Mouse (Mus musculus) cerebellum, adult 11-12 months (tissue): ENCODE data around the gene Whamm.
A peak's percentile ranks its signal among the peaks of the same experiment; 100 is the strongest.

Experiments used
- DNase-seq: peaks from one replicate; pipeline ENCODE4 v3.0.0; 2022

Gene Whamm

GRCm38 (mm10) chr7:81564766-81565165 is 6.3 kb upstream of the Whamm start:
- no peak for DNase-seq

GRCm38 (mm10) chr7:81565381-81566055 is 5.5 kb upstream of the Whamm start:
- peak; percentile 24 for DNase-seq

- no peak for DNase-seq
Measured at GRCm38 (mm10) chr7:81566332-81566731, 4.7 kb upstream of the Whamm start.

DNA sequence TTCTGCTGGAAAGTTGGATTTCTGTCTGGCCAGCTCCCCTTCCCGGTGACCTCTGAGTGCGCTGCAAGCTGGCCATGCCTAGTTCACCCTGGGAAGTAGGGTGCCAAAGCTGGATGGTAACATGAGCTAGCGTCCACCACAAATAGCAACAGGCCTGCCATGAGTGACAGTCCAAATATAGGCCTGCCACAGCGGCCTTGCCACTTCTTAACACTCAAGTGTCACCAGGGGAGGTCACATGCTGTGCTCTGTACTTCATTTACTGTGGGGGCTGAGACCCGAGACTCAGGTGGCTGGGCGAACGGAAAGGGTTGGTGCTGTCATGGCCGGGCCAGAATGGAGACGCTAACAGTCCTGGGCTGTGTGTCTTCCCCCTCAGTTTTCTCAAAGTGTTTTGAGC is 4.2 kb upstream of the Whamm start, which contains the start of gene Fsd2:
Gene Fsd2, minus strand, starts transcription at position 53 of the 400 bp plus-strand sequence.
- DNase-seq = no peak

DNA sequence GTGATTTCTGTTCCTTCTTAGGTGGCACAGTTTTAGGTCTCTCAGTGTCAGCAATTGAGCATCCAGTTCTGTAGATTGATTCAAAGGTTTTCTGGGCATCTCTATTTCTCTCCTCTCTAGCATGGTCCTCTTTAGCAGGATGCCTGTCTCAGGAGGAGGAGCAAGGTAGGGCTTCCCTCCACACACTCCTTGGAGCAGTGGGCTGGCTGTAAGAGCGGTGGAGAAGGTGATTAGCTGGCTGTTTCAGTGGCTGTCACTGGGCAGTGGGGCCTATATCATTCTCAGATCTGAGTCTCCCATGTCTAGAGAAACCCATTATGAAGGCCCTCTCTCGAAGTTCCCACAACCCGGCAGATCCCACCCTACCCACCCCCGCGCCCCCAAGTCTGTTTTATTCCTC is 3.7 kb upstream of the Whamm start:
- no peak for DNase-seq

DNA sequence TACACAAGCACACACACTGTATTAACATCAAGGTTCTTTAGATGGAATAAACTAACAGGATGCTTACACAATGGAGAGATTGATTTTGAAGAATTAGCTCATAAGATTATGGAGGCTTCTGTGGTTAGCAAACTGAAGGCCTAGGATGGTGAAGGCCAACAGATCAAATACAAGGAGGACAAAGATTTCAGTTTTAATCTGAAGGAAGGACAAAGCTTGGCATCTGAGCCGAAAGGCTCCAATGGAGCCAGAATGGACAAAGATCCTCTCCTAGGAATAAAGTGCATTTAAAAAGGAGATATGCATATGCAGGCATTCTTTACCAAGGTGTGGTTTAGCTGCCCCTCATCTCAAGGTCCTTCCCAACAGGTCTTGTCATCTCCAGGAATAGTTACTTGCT is 1.2 kb upstream of the Whamm start:
- no peak for DNase-seq

- DNase-seq = no peak
Measured at GRCm38 (mm10) chr7:81570271-81570670, 795 bp upstream of the Whamm start.

- DNase-seq = no peak
Measured at GRCm38 (mm10) chr7:81570752-81571107, 336 bp upstream of the Whamm start.

DNA sequence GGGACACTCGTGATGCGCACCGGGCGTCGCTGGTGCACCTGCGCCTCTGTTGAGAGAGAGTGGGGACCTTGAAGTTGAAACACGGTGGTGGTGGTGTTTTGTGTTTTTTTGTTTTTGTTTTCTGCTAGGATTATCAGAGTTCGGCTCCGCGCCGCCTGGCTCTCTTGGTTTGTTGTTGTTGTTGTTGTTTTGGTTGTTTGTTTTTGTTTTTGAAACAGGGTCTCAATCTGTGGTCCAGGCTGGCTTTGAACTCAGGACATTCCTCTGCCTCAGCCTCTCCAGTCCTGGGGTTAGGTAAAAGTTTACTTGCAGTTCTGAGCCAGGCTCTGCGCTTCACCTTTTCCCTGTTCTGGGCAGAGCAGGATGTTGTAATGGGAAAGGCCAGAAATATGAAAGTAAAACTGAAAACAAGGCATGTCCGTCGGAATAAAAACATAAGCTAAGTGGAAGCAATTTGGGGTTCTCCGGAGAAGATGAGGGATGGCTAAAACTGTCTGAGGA is 925 bp downstream of the Whamm start:
- no peak for DNase-seq

DNA sequence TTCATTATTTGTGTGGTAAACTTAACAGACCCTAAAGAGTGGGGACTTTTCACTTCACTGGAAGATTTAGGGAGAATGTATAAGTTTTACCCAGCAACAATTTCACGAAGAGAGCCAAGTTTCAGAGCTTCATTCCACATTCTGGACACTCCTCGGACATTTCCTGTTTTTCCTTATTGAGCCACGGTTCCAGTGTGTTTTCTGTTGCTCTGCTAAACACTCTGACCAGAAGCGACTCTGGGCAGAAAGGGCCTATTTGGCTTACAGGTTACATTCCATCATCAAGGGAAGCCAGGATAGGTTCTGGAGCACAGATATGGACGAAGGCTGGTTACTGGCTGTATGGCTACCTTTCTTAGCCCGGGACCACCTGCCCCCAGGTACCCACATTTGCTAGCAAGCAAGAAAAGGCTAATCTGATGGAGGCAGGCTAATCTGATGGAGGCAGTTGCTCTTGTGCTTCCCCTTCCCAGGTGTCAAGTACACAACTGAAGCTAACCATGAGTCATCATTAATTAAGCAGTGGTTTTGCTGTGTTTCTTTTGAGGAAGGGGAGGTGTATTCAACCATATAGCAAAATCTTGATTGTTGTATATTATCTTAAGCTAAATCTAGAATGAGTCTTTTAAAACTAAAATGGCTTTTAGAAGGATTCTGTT is 1.7 kb downstream of the Whamm start:
- DNase-seq = no peak

DNA sequence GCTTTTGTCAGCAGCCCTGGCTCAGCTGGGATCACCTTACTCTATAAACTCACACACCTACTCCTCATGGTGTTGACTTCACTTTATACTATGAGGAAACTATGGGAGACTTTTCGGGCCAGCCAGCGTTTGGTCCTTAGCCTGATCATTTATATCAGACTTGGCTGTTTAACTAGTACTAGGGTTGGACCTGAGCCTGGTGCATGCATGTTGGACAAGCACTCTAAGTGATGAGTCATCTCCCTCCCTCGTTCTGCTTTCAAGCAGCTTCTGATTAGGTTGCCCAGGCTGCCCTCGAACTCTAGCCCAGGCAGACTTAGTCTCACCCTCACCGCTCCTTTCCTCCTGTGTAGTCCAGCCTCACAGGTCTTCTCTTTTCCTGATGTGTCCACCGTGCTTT is 2.3 kb downstream of the Whamm start:
- no peak for DNase-seq

DNA sequence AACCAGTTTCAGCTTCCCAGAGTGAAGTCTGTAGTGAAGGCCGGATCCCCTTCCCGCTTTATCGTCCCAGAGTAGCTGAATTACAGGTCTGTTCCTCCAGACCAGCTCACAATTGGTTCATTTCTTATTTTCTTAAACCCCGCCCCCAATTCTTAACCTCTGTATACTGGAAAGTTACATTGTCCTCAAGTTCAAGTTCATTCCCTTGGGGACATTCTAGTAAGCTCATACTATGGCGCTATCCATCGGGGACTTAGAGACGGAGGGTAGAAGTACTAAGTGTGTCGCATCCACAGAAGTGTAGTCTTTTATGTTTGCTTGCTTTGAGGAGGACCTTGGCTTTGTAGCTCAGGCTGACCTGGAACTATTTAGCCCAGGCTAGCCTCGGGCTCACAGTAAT is 2.8 kb downstream of the Whamm start:
- no peak for DNase-seq

DNA sequence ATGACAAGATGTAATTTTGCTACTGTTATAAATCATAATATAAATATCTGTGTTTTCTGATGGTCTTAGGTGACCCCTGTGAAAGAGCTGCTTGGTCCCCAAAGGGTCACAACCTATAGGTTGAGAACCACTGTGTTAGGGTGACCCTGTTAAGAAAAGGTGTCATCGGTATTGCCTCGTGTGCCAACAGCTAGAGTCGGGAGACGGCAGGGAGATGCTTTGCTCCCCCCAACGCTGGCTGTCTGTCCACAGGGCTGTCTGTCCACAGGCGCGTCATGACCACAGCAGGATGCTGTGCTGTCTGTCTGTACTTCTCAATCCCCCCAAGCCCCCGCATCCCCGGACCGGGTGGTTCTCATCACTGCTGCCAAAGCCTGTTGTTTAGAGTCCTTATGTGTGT is 4.5 kb downstream of the Whamm start:
- no peak for DNase-seq

GRCm38 (mm10) chr7:81577872-81578271 is 6.8 kb downstream of the Whamm start:
- no peak for DNase-seq

DNA sequence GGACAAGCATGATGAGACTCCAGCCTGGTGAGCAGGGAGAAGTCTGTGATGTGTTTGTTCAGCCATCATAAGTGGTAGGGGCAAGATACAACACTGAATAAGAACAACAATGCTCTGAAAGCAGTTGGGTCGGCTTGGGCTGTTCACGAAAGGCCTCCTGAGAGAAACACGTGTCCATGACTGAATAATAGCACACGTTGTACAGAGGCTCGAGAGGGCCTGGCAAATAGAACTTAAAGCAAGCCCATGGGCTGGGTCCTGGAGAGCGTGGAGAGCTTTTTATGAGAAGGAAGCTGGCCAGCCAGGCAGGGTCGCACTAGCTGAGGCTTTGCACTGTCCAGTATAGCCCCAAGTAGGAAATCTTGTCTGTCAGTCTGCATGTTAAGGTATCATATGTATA is 7.3 kb downstream of the Whamm start:
- DNase-seq = no peak

- no peak for DNase-seq
Measured at GRCm38 (mm10) chr7:81579312-81579711, 8.2 kb downstream of the Whamm start.

GRCm38 (mm10) chr7:81583512-81583911 is 12.4 kb downstream of the Whamm start:
- DNase-seq = no peak

GRCm38 (mm10) chr7:81585326-81585725 is 14.3 kb downstream of the Whamm start:
- no peak for DNase-seq

DNA sequence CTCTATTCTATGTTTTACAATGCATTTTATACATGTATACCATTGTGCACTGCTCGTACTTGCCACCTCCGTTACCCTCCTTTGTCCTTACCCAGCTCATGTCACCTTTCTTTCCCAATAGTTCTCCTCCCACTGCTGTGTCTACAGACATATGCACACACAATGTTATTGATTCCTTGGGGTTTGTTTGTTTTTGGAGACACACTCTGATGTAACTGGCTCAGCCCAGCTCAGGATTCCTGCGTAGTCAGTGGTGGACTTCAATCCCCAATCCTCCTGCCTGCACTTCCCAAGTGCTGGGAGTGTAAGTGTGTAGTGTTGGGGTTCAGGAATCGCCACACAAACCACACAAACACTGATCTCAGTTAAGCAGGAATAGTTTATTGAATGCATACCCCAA is 16.2 kb downstream of the Whamm start:
- DNase-seq = no peak

GRCm38 (mm10) chr7:81592686-81593085 is 21.6 kb downstream of the Whamm start:
- DNase-seq = no peak

DNA sequence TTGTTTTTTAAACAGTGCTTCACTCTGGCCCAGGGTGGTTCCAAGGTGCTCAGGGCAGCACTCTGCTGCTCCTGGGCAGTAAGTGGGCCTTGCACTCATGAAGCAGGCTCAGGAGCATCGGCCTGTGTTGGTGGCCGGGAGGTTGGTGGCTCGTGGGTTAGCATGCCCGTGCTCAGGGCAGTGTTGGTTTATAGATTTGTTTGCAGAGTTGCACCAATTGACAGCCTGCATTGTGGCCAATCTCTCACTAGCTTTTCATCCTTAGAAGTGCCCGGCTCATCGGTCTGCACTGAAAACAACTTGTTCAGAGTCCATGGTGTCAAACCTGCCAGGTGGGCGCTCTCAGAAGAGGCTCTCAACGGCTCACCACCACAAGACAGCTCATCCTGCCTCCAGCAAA is 22.3 kb downstream of the Whamm start:
- no peak for DNase-seq

GRCm38 (mm10) chr7:81595056-81595455 is 24.0 kb downstream of the Whamm start:
- DNase-seq = no peak

GRCm38 (mm10) chr7:81596086-81596485 is 25.0 kb downstream of the Whamm start:
- DNase-seq = no peak

DNA sequence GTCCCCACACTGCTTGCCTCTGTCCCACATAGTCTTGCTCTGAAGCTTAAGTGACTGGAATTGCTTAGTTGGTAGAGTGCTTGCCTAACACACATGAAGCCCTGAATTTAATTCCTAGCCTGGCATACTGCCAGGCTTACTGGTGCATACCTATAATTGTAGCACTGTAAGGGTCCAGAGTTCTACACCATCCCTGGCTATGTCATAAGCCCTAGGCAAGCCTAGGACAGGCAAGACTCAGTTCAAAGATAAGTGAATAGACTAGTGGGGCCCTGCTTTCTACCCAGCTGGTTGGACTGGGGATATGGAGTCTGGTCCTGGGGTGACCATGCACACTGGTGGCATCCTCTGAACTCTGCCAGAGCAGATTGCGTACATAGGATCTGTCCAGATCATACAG is 26.6 kb downstream of the Whamm start:
- DNase-seq = no peak
